Mouse (Mus musculus) hindbrain, embryonic 12.5 days (tissue): ENCODE measurements around the gene Sspo. TPM values are rescaled to one million over a fixed set of nuclear protein-coding genes. Genes with fewer than 3 reads are reported as not detected.
A peak's percentile ranks its signal among the peaks of the same experiment; 100 is the strongest.
"Not testable (repeated sequence)": the region's sequence is repeated elsewhere in the genome, so short reads cannot be mapped to it uniquely, and the experiment has no call there.

Experiments used
- ATAC-seq: fragments of 200-750 bp; cut with Nextera tagmentation; 2 replicates; pipeline ENCODE4 v1.8.0; 2017; ENCODE audit warnings: moderate TSS enrichment; ENCODE audit not compliant: low FRiP score
- H3K27ac ChIP-seq: fragments of 300-500 bp; sonication (generic); 2 replicates; pipeline ENCODE4 v1.5.1; 2016; ENCODE audit warnings: mild to moderate bottlenecking
- H3K27me3 ChIP-seq: fragments of 300-500 bp; sonication (generic); 2 replicates; pipeline ENCODE4 v1.6.1; 2016; ENCODE audit warnings: mild to moderate bottlenecking
- H3K36me3 ChIP-seq: fragments of 300-500 bp; sonication (generic); 2 replicates; pipeline ENCODE4 v1.6.1; 2016; ENCODE audit warnings: mild to moderate bottlenecking
- H3K4me1 ChIP-seq: fragments of 300-500 bp; sonication (generic); 2 replicates; pipeline ENCODE4 v1.6.1; 2016
- H3K4me2 ChIP-seq: fragments of 300-500 bp; sonication (generic); replicated peaks from 2 replicates; pipeline ENCODE4 v1.6.1; 2016; ENCODE audit warnings: mild to moderate bottlenecking
- H3K4me3 ChIP-seq: fragments of 300-500 bp; sonication (generic); 2 replicates; pipeline ENCODE4 v1.5.1; 2016; ENCODE audit warnings: mild to moderate bottlenecking
- H3K9ac ChIP-seq: fragments of 300-500 bp; sonication (generic); 2 replicates; pipeline ENCODE4 v1.6.1; 2016; ENCODE audit warnings: mild to moderate bottlenecking, moderate library complexity
- H3K9me3 ChIP-seq: fragments of 300-500 bp; sonication (generic); replicated peaks from 2 replicates; pipeline ENCODE4 v1.6.1; 2016; ENCODE audit warnings: mild to moderate bottlenecking
- WGBS: fragments of 180-500 bp; shearing (Covaris S2); methylation state at CpG from one replicate; pipeline ENCODE4 v1.1.7; 2016; 5-methylcytosine and 5-hydroxymethylcytosine counted together
- polyA plus RNA-seq: library from polyadenylated mRNA; unstranded; fragments of >200 nt; fragmentation: Nextera tagmentation; extraction: Ambion mirVana; gene quantifications from 2 replicates; pipeline ENCODE4 v1.2.1, GENCODE M21; 2016

Gene Sspo
- polyA plus RNA-seq, 1 experiment from 2014 or later: 0.34 TPM

GRCm38 (mm10) chr6:48508087-48508486 lies 60.1 kb downstream of the Sspo start:
- peaks cover 19% of the 10 kb centered on the region for H3K36me3 ChIP-seq
- H3K4me3 ChIP-seq: no peak overlapping the region
- H3K4me2 ChIP-seq: no peak overlapping the region
- H3K27ac ChIP-seq: no peak overlapping the region
- H3K9me3 ChIP-seq: no peaks in the 10 kb centered on the region
- no peak for ATAC-seq
- H3K4me1 ChIP-seq: peaks cover 6% of the 10 kb centered on the region
- WGBS: 69% methylated on average over 4 of the region's 4 CpGs
- no peak overlapping the region for H3K9ac ChIP-seq
- no peaks in the 10 kb centered on the region for H3K27me3 ChIP-seq

GRCm38 (mm10) chr6:48510426-48510825 lies 62.4 kb downstream of the Sspo start:
- Histone ChIP-seq H3K4me1 (no peaks in the 10 kb centered on the region), H3K4me2 (no peak overlapping the region), H3K4me3 (no peak overlapping the region), H3K9me3 (no peaks in the 10 kb centered on the region), H3K27me3 (no peaks in the 10 kb centered on the region), H3K36me3 (peaks cover 42% of the 10 kb centered on the region), H3K27ac (no peak overlapping the region), H3K9ac (no peak overlapping the region)
- ATAC-seq: no peak
- WGBS: 90% methylated on average over 4 of the region's 4 CpGs

GRCm38 (mm10) chr6:48511861-48512260 lies 63.8 kb downstream of the Sspo start:
- H3K9me3 ChIP-seq: no peaks in the 10 kb centered on the region
- no peaks in the 10 kb centered on the region for H3K27me3 ChIP-seq
- H3K27ac ChIP-seq: no peak overlapping the region
- WGBS: 88% methylated on average over 7 of the region's 7 CpGs
- no peak overlapping the region for H3K4me3 ChIP-seq
- no peaks in the 10 kb centered on the region for H3K4me1 ChIP-seq
- no peak for ATAC-seq
- no peak overlapping the region for H3K4me2 ChIP-seq
- no peak overlapping the region for H3K9ac ChIP-seq
- peaks cover 57% of the 10 kb centered on the region for H3K36me3 ChIP-seq

- H3K27me3 ChIP-seq, H3K9me3 ChIP-seq, H3K4me2 ChIP-seq, H3K4me1 ChIP-seq, H3K4me3 ChIP-seq, H3K36me3 ChIP-seq, ATAC-seq, H3K9ac ChIP-seq, H3K27ac ChIP-seq: not testable (repeated sequence)
- WGBS: 97% methylated on average over 16 of the region's 16 CpGs
Measured at GRCm38 (mm10) chr6:48524882-48525281, 76.9 kb downstream of the Sspo start.

GRCm38 (mm10) chr6:48527901-48528300 lies 79.9 kb downstream of the Sspo start:
- Histone ChIP-seq H3K27me3 (no peaks in the 10 kb centered on the region), H3K4me3 (no peak overlapping the region), H3K36me3 (peaks cover 11% of the 10 kb centered on the region), H3K27ac (no peak overlapping the region), H3K9ac (no peak overlapping the region), H3K9me3 (no peaks in the 10 kb centered on the region), H3K4me1 (no peaks in the 10 kb centered on the region), H3K4me2 (no peak overlapping the region)
- WGBS: 90% methylated on average over 9 of the region's 9 CpGs
- ATAC-seq: no peak

- Histone ChIP-seq H3K4me3 (no peak overlapping the region), H3K4me1 (no peaks in the 10 kb centered on the region), H3K27ac (no peak overlapping the region), H3K36me3 (peaks cover 15% of the 10 kb centered on the region), H3K9ac (no peak overlapping the region), H3K4me2 (no peak overlapping the region), H3K27me3 (no peaks in the 10 kb centered on the region), H3K9me3 (no peaks in the 10 kb centered on the region)
- 80% methylated on average over 14 of the region's 14 CpGs for WGBS
- no peak for ATAC-seq
Measured at GRCm38 (mm10) chr6:48529261-48529660, 81.2 kb downstream of the Sspo start.

- Histone ChIP-seq H3K9me3 (no peaks in the 10 kb centered on the region), H3K27me3 (no peaks in the 10 kb centered on the region), H3K36me3 (peaks cover 15% of the 10 kb centered on the region), H3K4me1 (no peaks in the 10 kb centered on the region), H3K9ac (no peak overlapping the region), H3K27ac (no peak overlapping the region), H3K4me2 (no peak overlapping the region), H3K4me3 (no peak overlapping the region)
- no peak for ATAC-seq
- WGBS: 85% methylated on average over 16 of the region's 16 CpGs
Measured at GRCm38 (mm10) chr6:48529871-48530440, 81.9 kb downstream of the Sspo start.

- Histone ChIP-seq H3K36me3 (peaks cover 15% of the 10 kb centered on the region; the same call in 1 of the 2 replicates), H3K4me2 (no peak overlapping the region), H3K9me3 (no peaks in the 10 kb centered on the region), H3K27ac (no peak overlapping the region), H3K27me3 (no peaks in the 10 kb centered on the region), H3K4me1 (no peaks in the 10 kb centered on the region), H3K9ac (no peak overlapping the region), H3K4me3 (no peak overlapping the region)
- WGBS: 91% methylated on average over 2 of the region's 2 CpGs
- no peak for ATAC-seq
Measured at GRCm38 (mm10) chr6:48530862-48531261, 82.8 kb downstream of the Sspo start.

- no peak overlapping the region for H3K4me2 ChIP-seq
- peaks cover 14% of the 10 kb centered on the region for H3K4me1 ChIP-seq
- no peak overlapping the region for H3K9ac ChIP-seq
- no peak overlapping the region for H3K4me3 ChIP-seq
- no peaks in the 10 kb centered on the region for H3K9me3 ChIP-seq
- ATAC-seq: no peak
- peaks cover 15% of the 10 kb centered on the region; the same call in 1 of the 2 replicates for H3K36me3 ChIP-seq
- WGBS: 88% methylated on average over 2 of the region's 2 CpGs
- no peaks in the 10 kb centered on the region for H3K27me3 ChIP-seq
- no peak overlapping the region for H3K27ac ChIP-seq
Measured at GRCm38 (mm10) chr6:48533475-48533874, 85.4 kb downstream of the Sspo start.

GRCm38 (mm10) chr6:48534913-48535312 lies 86.9 kb downstream of the Sspo start:
- Histone ChIP-seq H3K9ac (no peak overlapping the region), H3K4me3 (no peak overlapping the region), H3K27ac (no peak overlapping the region), H3K9me3 (no peaks in the 10 kb centered on the region), H3K36me3 (peaks cover 17% of the 10 kb centered on the region; the same call in 1 of the 2 replicates), H3K27me3 (no peaks in the 10 kb centered on the region), H3K4me1 (peaks cover 22% of the 10 kb centered on the region), H3K4me2 (no peak overlapping the region)
- WGBS: 79% methylated on average over 8 of the region's 8 CpGs
- ATAC-seq: no peak

- H3K9ac ChIP-seq: no peak overlapping the region
- no peak for ATAC-seq
- H3K9me3 ChIP-seq: no peaks in the 10 kb centered on the region
- no peaks in the 10 kb centered on the region for H3K27me3 ChIP-seq
- H3K4me1 ChIP-seq: peaks cover 25% of the 10 kb centered on the region
- H3K4me2 ChIP-seq: no peak overlapping the region
- H3K27ac ChIP-seq: no peak overlapping the region
- 70% methylated on average over 4 of the region's 4 CpGs for WGBS
- H3K36me3 ChIP-seq: peaks cover 25% of the 10 kb centered on the region
- H3K4me3 ChIP-seq: no peak overlapping the region
Measured at GRCm38 (mm10) chr6:48536091-48536490, 88.1 kb downstream of the Sspo start.

- Histone ChIP-seq H3K4me3 (peak within 1 kb of the TSS; percentile 66), H3K9ac (peak within 1 kb of the TSS; percentile 90), H3K4me1 (peaks cover 25% of the 10 kb centered on the region), H3K9me3 (no peaks in the 10 kb centered on the region), H3K27ac (peak within 1 kb of the TSS; percentile 81), H3K4me2 (peak within 1 kb of the TSS; percentile 89), H3K27me3 (no peaks in the 10 kb centered on the region), H3K36me3 (peaks cover 31% of the 10 kb centered on the region)
- peak; percentile 95 for ATAC-seq
- 4% methylated on average over 38 of the region's 38 CpGs for WGBS
Measured at GRCm38 (mm10) chr6:48537105-48537954, 89.3 kb downstream of the Sspo start, which contains the start of gene Atp6v0e2. Gene Atp6v0e2, plus strand, starts transcription at chr6:48537615.
